Mouse (Mus musculus) lung, adult 2 months (tissue): ENCODE results near the gene Rab34.

ENCODE experiments used
- CTCF ChIP-seq: fragments of 200-500 bp; IDR thresholded peaks from 2 replicates; pipeline ENCODE4 v1.5.1; 2011; ENCODE audit warnings: mild to moderate bottlenecking, low read length, control low read depth; ENCODE audit not compliant: insufficient read depth
- POLR2A ChIP-seq: fragments of 200-500 bp; IDR thresholded peaks from 2 replicates; pipeline ENCODE4 v1.6.1; 2011; ENCODE audit warnings: low read depth, mild to moderate bottlenecking, control low read depth, low read length, borderline replicate concordance; ENCODE audit errors: extremely low read depth

DNA sequence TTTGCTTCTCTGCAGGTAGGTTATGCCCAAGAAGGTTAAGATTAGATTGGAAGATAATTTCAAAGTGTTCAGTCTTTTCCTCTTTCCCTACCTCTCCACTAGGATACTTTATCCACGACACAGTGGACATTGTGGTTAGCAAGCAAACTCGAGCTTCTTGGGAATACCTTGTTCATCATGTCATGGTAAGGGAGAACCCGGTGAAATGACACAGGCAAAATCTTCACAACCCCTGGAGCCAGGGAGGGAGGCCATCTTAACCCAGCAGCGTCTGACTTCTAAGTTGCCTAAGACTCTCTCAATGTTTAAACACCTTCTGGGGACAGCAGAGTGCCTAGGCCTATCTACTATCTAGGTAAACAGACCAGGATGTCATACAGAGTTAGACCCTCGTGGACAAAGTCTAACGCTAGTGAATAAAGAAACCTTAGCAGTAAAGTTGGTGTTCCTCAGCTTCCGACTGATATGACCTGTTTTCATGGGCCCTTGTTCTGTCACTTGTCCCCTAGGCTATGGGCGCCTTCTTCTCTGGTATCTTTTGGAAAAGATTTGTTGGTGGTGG lies 8.7 kb upstream of the Rab34 start:
- TF ChIP-seq CTCF (no peak), POLR2A (no peak)
